Mouse (Mus musculus) liver, postnatal 0 days (tissue): Measurements from ENCODE around the gene Bace1.

Experiments
- CTCF ChIP-seq: sonication (generic); IDR thresholded peaks from 2 replicates; pipeline ENCODE4 v1.5.1; 2016; ENCODE audit warnings: antibody characterized with exemption, low read depth
- EP300 ChIP-seq: IDR thresholded peaks from 2 replicates; pipeline ENCODE4 v1.6.1; 2016; ENCODE audit warnings: antibody characterized with exemption, low read depth, mild to moderate bottlenecking

DNA sequence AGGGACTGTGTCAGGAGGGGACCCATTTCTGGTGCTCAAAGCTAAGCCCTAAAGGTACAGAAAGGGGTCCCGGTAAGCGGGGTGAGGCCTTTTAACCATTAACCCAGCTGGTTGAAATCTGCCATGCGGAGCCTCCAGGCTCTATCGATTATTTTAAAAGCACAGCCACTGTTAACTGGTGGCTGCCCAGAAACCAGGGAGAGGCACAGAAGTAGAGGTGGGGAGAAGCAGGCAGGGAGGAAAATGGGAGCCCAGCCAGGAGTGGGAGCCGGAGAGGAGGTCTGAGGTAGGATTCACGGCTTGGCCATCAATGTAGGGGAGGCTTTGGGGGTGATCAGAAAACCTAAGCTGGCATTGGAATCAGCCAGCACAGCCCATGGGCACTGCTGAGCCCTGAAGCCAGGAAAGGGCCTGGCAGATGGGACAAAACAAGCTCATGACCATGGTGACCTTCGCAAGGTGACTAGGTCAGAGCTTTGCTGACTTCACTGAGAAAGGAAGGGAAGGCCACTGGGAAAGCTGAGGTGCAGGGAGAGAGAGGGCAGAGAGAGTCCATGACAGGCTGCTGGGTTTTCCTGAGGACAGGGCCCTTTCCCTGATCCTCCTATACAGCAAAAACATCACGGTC, 12.3 kb downstream of the Bace1 start:
- TF ChIP-seq EP300 (no peak), CTCF (no peak)
